Mouse (Mus musculus) frontal cortex, postnatal 10 days (tissue): ENCODE measurements at regions not wholly inside any gene's neighbourhood (a gene's known extent, or its start where the extent isn't known, plus 50 kb on each side); places are given as distances from the start of the nearest gene placed in this dataset.

Source experiments
- DNase-seq, 2 experiments: peaks; one replicate each; pipeline ENCODE4 v3.0.0; 2022; ENCODE audit warnings: low spot score in 2 of 2, mixed read lengths in 1 of 2

GRCm38 (mm10) chr13:28520127-28520482 is 262.8 kb downstream of the Gm11361 start:
- DNase-seq: no peak

- no peak for DNase-seq
Measured at GRCm38 (mm10) chr13:28519383-28520126, 262.2 kb downstream of the Gm11361 start.

GRCm38 (mm10) chr13:28517161-28517560 is 259.8 kb downstream of the Gm11361 start:
- DNase-seq: no peak

GRCm38 (mm10) chr13:28516636-28517035 is 259.3 kb downstream of the Gm11361 start:
- DNase-seq: no peak

- DNase-seq: no peak
Measured at GRCm38 (mm10) chr13:28514245-28514644, 256.9 kb downstream of the Gm11361 start.

- no peak for DNase-seq
Measured at GRCm38 (mm10) chr13:28513336-28513735, 256.0 kb downstream of the Gm11361 start.

- DNase-seq: peak in 1 of 2 experiments; percentile 28
Measured at GRCm38 (mm10) chr13:28512573-28513334, 255.4 kb downstream of the Gm11361 start.

- DNase-seq: no peak
Measured at GRCm38 (mm10) chr13:28508184-28508583, 250.9 kb downstream of the Gm11361 start.

- no peak for DNase-seq
Measured at GRCm38 (mm10) chr13:28507783-28508182, 250.5 kb downstream of the Gm11361 start.

GRCm38 (mm10) chr13:28504340-28504739 is 247.0 kb downstream of the Gm11361 start:
- DNase-seq: no peak

GRCm38 (mm10) chr13:28502171-28502570 is 244.8 kb downstream of the Gm11361 start:
- peak in 1 of 2 experiments; percentile 12 for DNase-seq

- no peak for DNase-seq
Measured at GRCm38 (mm10) chr13:28500697-28501096, 243.4 kb downstream of the Gm11361 start.

GRCm38 (mm10) chr13:28497483-28497882 is 240.2 kb downstream of the Gm11361 start:
- DNase-seq: no peak

- no peak for DNase-seq
Measured at GRCm38 (mm10) chr13:28492015-28492414, 234.7 kb downstream of the Gm11361 start.

- no peak for DNase-seq
Measured at GRCm38 (mm10) chr13:28483727-28484126, 226.4 kb downstream of the Gm11361 start.

GRCm38 (mm10) chr13:28481224-28481965 is 224.1 kb downstream of the Gm11361 start:
- DNase-seq: no peak

GRCm38 (mm10) chr13:28466151-28466550 is 208.8 kb downstream of the Gm11361 start:
- no peak for DNase-seq

- no peak for DNase-seq
Measured at GRCm38 (mm10) chr13:28465187-28465880, 208.0 kb downstream of the Gm11361 start.

- DNase-seq: no peak
Measured at GRCm38 (mm10) chr13:28461281-28461680, 204.0 kb downstream of the Gm11361 start.

- DNase-seq: no peak
Measured at GRCm38 (mm10) chr13:28457403-28457802, 200.1 kb downstream of the Gm11361 start.

- DNase-seq: no peak
Measured at GRCm38 (mm10) chr13:28455878-28456277, 198.6 kb downstream of the Gm11361 start.

GRCm38 (mm10) chr13:28455016-28455415 is 197.7 kb downstream of the Gm11361 start:
- no peak for DNase-seq
